Mouse (Mus musculus): ENCODE measurements around the gene Lyl1. TPM values are rescaled to one million over a fixed set of nuclear protein-coding genes. Genes with fewer than 3 reads are reported as not detected.

Gene Lyl1
- polyA plus RNA-seq, 1 experiment from 2014 or later: 3.5 TPM

DNA sequence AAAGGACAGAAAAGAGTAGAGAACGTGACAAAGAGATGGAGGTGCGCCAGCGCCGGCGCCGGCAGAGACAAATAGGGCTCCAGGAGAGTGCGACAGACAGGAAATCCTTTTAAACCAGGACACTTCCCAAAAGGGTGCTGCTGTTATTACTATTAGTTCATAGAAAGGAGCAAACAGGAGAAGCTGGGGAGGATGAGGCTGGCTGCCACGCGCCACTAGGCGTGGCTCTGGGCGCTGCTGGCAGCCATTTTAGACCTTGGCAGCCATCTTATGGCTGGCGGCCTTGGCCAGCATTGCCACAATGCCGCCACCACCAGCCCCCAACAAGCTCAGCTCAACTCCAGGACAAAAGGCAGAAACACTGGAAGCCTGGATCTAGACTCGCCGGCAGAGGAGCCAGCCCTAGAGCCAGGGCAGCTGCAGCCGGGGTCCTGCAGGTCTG is 28.7 kb downstream of the Lyl1 start:
- 87% methylated on average over 16 of the region's 16 CpGs for WGBS
- peaks cover 16% of the 10 kb centered on the region for H3K4me1 ChIP-seq (replicated peaks; ENCODE audit: control insufficient read depth, insufficient read depth, low read length)
- no peak overlapping the region for H3K4me2 ChIP-seq (replicated peaks; ENCODE audit: low read depth)
- H3K36me3 ChIP-seq (ENCODE audit: control insufficient read depth, insufficient read depth): 0 out of 2 replicates have a peak, but pooled peaks cover 2% of the 10 kb centered on the region
- H3K4me3 ChIP-seq (ENCODE audit: low read depth, low read length): no peak overlapping the region
- ATAC-seq: no peak
- TF ChIP-seq CTCF (IDR thresholded peaks at IDR 0.05; ENCODE audit: low read depth): no peak
- no peaks in the 10 kb centered on the region for H3K27me3 ChIP-seq (replicated peaks; ENCODE audit: control insufficient read depth, insufficient read depth, low read length)
- H3K9ac ChIP-seq (ENCODE audit: low read depth, low read length): no peak overlapping the region
- H3K27ac ChIP-seq (ENCODE audit: low read depth, low read length): peak overlapping the region; percentile 41; the same call in 1 of the 2 replicates
- no peaks in the 10 kb centered on the region for H3K9me3 ChIP-seq (ENCODE audit: control insufficient read depth)

DNA sequence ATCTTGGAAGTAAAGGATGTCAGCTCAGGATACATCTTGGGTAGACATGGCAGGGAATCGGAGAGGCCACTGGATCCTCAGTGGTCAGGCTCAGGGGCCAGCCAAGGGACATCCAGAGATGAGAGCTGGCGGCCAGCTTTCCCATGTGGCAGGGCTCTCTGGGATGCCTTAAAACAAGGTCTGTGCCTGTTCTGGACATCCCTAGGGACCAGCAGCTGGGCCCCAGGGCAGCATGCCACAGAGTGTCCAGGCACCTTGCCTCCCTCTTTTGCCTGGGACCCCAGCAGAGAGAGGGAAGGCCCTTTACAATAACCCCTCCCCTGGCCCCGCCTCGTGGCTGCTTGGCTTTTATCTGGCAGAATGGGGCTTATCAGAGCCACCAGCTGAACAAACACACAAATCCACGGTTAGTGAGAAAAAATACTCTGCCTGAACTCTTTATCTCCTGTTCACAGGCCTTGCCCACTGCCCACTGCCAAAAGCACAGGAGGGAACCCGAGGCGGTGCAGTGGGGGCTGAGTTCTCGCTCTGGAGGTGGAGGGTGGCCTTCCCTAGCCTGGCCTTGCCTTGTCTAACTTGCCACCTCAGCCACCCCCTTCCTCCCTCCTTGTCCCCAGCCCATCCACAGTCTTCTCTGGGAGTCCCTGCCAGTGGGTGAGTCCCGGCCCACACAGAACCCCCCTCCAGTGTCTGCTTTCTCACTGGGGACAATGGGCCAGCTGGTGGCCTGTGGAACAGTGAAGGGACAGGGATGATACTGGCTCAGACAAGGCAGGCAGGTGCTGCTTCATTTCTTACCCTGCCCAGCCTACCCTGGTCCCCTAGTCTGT is 29.5 kb downstream of the Lyl1 start:
- H3K36me3 ChIP-seq (ENCODE audit: control insufficient read depth, insufficient read depth): 0 out of 2 replicates have a peak, but pooled peaks cover 2% of the 10 kb centered on the region
- 36% methylated on average over 9 of the region's 9 CpGs for WGBS
- H3K4me3 ChIP-seq (ENCODE audit: low read depth, low read length): no peak overlapping the region
- no peak overlapping the region for H3K9ac ChIP-seq (ENCODE audit: low read depth, low read length)
- no peak for TF ChIP-seq CTCF (IDR thresholded peaks at IDR 0.05; ENCODE audit: low read depth)
- H3K9me3 ChIP-seq (ENCODE audit: control insufficient read depth): no peaks in the 10 kb centered on the region
- peak overlapping the region; percentile 13; the same call in 1 of the 2 replicates for H3K4me2 ChIP-seq (replicated peaks; ENCODE audit: low read depth)
- peaks cover under 1% of the 10 kb centered on the region; the same call in 1 of the 2 replicates for H3K27me3 ChIP-seq (replicated peaks; ENCODE audit: control insufficient read depth, insufficient read depth, low read length)
- peak; percentile 10; the same call in 1 of the 2 replicates for ATAC-seq
- H3K27ac ChIP-seq (ENCODE audit: low read depth, low read length): peak overlapping the region; percentile 41; the same call in 1 of the 2 replicates
- peaks cover 16% of the 10 kb centered on the region for H3K4me1 ChIP-seq (replicated peaks; ENCODE audit: control insufficient read depth, insufficient read depth, low read length)

DNA sequence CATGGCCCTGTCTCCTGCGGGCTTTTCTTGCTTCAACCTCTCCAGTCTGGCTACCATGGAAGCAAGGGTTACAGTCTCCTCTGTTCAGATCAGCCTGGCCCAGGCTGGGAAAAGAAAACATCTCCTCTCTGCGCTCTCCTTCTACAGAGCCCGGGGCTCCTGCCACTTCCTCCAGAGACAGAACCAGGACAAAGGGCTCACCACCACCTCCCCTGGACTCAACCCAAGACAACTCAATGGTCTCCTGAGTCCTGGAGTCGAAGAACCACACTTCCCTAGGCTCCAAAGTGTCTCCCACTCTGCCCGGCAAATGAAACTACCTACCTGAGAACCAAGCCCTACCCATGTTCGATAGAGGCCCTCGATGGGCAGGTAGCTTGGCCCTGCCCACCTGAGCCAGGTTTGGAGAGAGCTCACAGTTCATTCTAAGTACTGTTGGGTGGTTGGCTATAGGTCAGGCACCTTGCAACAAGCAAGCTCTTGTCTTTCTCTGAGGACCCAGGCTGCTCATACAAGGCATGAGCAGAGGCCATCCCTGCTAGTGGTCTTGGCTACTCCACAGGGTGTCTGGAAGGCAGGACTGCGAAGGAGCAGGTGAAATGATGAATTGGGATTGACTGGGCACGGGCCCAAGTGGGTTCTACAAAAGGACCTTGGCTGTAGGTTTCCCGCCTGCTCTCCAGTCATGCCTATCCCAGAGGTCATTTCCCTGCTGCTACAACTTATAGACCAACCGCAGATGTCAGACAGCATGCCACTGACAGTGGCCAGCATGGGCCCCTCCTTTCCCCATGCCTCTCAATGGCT is 30.3 kb downstream of the Lyl1 start:
- H3K4me3 ChIP-seq (ENCODE audit: low read depth, low read length): no peak overlapping the region
- H3K4me1 ChIP-seq (replicated peaks; ENCODE audit: control insufficient read depth, insufficient read depth, low read length): peaks cover 16% of the 10 kb centered on the region
- peak overlapping the region; percentile 13; the same call in 1 of the 2 replicates for H3K4me2 ChIP-seq (replicated peaks; ENCODE audit: low read depth)
- TF ChIP-seq CTCF (IDR thresholded peaks at IDR 0.05; ENCODE audit: low read depth): no peak
- no peak overlapping the region for H3K9ac ChIP-seq (ENCODE audit: low read depth, low read length)
- WGBS: 58% methylated on average over 11 of the region's 11 CpGs
- no peaks in the 10 kb centered on the region for H3K9me3 ChIP-seq (ENCODE audit: control insufficient read depth)
- no peak overlapping the region; the same call in 1 of the 2 replicates for H3K27ac ChIP-seq (ENCODE audit: low read depth, low read length)
- ATAC-seq: 0 out of 2 replicates have a peak, but pooled peaks have one; percentile 2
- H3K27me3 ChIP-seq (replicated peaks; ENCODE audit: control insufficient read depth, insufficient read depth, low read length): peaks cover 9% of the 10 kb centered on the region; the same call in 1 of the 2 replicates
- 0 out of 2 replicates have a peak, but pooled peaks cover under 1% of the 10 kb centered on the region for H3K36me3 ChIP-seq (ENCODE audit: control insufficient read depth, insufficient read depth)

DNA sequence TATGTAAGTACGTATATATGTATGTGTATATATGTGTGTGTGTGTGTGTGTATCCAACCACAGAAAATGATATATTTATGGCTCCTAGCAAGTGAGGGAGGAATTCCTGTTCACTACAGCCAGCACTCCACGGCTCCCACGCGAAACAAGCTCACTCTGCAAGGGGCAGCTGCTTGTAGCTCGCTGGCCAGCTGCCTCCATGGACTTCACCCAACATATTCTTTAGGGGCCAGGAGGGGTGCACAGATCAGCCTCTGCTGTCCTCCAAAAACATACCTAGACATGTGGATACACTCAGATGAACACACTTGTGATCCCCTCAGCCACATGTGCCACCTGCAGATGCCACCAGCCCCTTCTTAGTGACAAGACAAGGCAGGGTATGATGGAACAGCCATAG is 31.3 kb downstream of the Lyl1 start:
- TF ChIP-seq CTCF (IDR thresholded peaks at IDR 0.05; ENCODE audit: low read depth): no peak
- Histone ChIP-seq H3K4me2 (replicated peaks; ENCODE audit: low read depth) (no peak overlapping the region), H3K9ac (ENCODE audit: low read depth, low read length) (peak overlapping the region; percentile 18; the same call in 1 of the 2 replicates), H3K9me3 (ENCODE audit: control insufficient read depth) (no peaks in the 10 kb centered on the region), H3K4me1 (replicated peaks; ENCODE audit: control insufficient read depth, insufficient read depth, low read length) (peaks cover 16% of the 10 kb centered on the region), H3K27ac (ENCODE audit: low read depth, low read length) (no peak overlapping the region), H3K36me3 (ENCODE audit: control insufficient read depth, insufficient read depth) (no peaks in the 10 kb centered on the region), H3K4me3 (ENCODE audit: low read depth, low read length) (no peak overlapping the region), H3K27me3 (replicated peaks; ENCODE audit: control insufficient read depth, insufficient read depth, low read length) (peaks cover 13% of the 10 kb centered on the region; the same call in 1 of the 2 replicates)
- 56% methylated on average over 5 of the region's 5 CpGs for WGBS
- no peak for ATAC-seq

DNA sequence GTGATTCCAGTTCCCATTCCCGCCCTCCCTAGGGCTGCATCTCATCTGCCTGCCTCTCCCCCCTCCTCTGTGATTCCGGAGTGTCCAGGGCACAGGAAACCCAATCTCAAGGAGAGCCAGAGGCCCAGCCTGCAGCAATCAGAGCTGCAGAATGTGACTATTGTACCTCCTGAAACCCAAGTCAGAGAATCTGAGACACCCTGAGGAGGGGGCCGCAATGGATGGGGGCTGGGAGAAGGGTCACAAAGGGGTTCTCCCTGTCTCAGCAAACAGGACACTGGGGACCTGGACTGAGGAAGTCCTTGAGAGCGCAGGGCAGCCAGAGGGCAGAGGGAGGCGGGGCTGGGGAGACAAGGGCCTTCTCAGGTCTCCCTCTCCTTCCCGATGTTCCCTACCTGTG is 31.7 kb downstream of the Lyl1 start:
- H3K9ac ChIP-seq (ENCODE audit: low read depth, low read length): peak overlapping the region; percentile 18; the same call in 1 of the 2 replicates
- 54% methylated on average over 6 of the region's 6 CpGs for WGBS
- no peak overlapping the region for H3K27ac ChIP-seq (ENCODE audit: low read depth, low read length)
- H3K4me2 ChIP-seq (replicated peaks; ENCODE audit: low read depth): no peak overlapping the region
- peaks cover 13% of the 10 kb centered on the region; the same call in 1 of the 2 replicates for H3K27me3 ChIP-seq (replicated peaks; ENCODE audit: control insufficient read depth, insufficient read depth, low read length)
- TF ChIP-seq CTCF (IDR thresholded peaks at IDR 0.05; ENCODE audit: low read depth): no peak
- H3K4me1 ChIP-seq (replicated peaks; ENCODE audit: control insufficient read depth, insufficient read depth, low read length): peaks cover 16% of the 10 kb centered on the region
- no peaks in the 10 kb centered on the region for H3K36me3 ChIP-seq (ENCODE audit: control insufficient read depth, insufficient read depth)
- no peak overlapping the region for H3K4me3 ChIP-seq (ENCODE audit: low read depth, low read length)
- no peak for ATAC-seq
- no peaks in the 10 kb centered on the region for H3K9me3 ChIP-seq (ENCODE audit: control insufficient read depth)

DNA sequence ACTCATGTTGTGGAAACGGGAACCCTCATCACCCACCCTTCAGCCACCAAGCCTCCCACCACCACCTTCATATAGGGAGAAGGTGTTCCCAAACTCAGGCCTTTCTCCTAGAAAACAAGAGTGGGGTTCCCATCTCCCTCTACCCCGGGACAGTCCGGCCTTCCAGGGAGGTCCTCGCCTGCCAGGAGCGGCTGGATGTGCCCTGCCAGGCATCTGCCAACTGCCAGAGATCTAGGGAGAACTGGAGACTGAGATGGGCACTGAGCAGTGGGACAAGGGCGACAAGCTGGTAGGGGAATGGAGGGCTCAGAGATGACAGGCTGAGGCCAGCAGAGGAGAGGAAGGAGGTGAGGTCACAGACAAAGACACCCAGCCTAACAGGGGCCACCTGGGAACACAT is 32.7 kb downstream of the Lyl1 start:
- H3K27ac ChIP-seq (ENCODE audit: low read depth, low read length): no peak overlapping the region
- H3K36me3 ChIP-seq (ENCODE audit: control insufficient read depth, insufficient read depth): no peaks in the 10 kb centered on the region
- no peak overlapping the region for H3K9ac ChIP-seq (ENCODE audit: low read depth, low read length)
- no peak overlapping the region for H3K4me3 ChIP-seq (ENCODE audit: low read depth, low read length)
- 92% methylated on average over 6 of the region's 6 CpGs for WGBS
- ATAC-seq: no peak
- H3K9me3 ChIP-seq (ENCODE audit: control insufficient read depth): no peaks in the 10 kb centered on the region
- H3K4me2 ChIP-seq (replicated peaks; ENCODE audit: low read depth): no peak overlapping the region
- H3K4me1 ChIP-seq (replicated peaks; ENCODE audit: control insufficient read depth, insufficient read depth, low read length): peaks cover 16% of the 10 kb centered on the region
- no peak for TF ChIP-seq CTCF (IDR thresholded peaks at IDR 0.05; ENCODE audit: low read depth)
- peaks cover 13% of the 10 kb centered on the region; the same call in 1 of the 2 replicates for H3K27me3 ChIP-seq (replicated peaks; ENCODE audit: control insufficient read depth, insufficient read depth, low read length)
